Mouse (Mus musculus) right cerebral cortex, adult 18-20 months (tissue): ENCODE measurements around the gene Epha4.
A peak's percentile ranks its signal among the peaks of the same experiment; 100 is the strongest.

Source experiments
- DNase-seq: peaks from one replicate; pipeline ENCODE4 v3.0.0; 2022; ENCODE audit warnings: mixed read lengths

The Epha4 gene

GRCm38 (mm10) chr1:77514963-77515650, at the start of gene Epha4:
Gene Epha4, minus strand, starts transcription at chr1:77515088.
- peak; percentile 93 for DNase-seq

GRCm38 (mm10) chr1:77556199-77556598, 41.3 kb upstream of the Epha4 start:
- no peak for DNase-seq

- no peak for DNase-seq
Measured at GRCm38 (mm10) chr1:77551927-77552326, 37.0 kb upstream of the Epha4 start.

- DNase-seq: peak; percentile 70
Measured at GRCm38 (mm10) chr1:77545722-77546121, 30.8 kb upstream of the Epha4 start.

- no peak for DNase-seq
Measured at GRCm38 (mm10) chr1:77545035-77545434, 30.1 kb upstream of the Epha4 start.

- no peak for DNase-seq
Measured at GRCm38 (mm10) chr1:77544279-77544678, 29.4 kb upstream of the Epha4 start.

GRCm38 (mm10) chr1:77539945-77540344, 25.1 kb upstream of the Epha4 start:
- no peak for DNase-seq

GRCm38 (mm10) chr1:77538559-77538958, 23.7 kb upstream of the Epha4 start:
- DNase-seq: no peak

- peak; percentile 62 for DNase-seq
Measured at GRCm38 (mm10) chr1:77535905-77536304, 21.0 kb upstream of the Epha4 start.

- no peak for DNase-seq
Measured at GRCm38 (mm10) chr1:77532576-77533183, 17.8 kb upstream of the Epha4 start.

GRCm38 (mm10) chr1:77531934-77532575, 17.2 kb upstream of the Epha4 start:
- DNase-seq: no peak

GRCm38 (mm10) chr1:77525082-77525481, 10.2 kb upstream of the Epha4 start:
- no peak for DNase-seq

GRCm38 (mm10) chr1:77523354-77523753, 8.5 kb upstream of the Epha4 start:
- DNase-seq: no peak

- peak; percentile 64 for DNase-seq
Measured at GRCm38 (mm10) chr1:77521640-77522539, 7.0 kb upstream of the Epha4 start.

- no peak for DNase-seq
Measured at GRCm38 (mm10) chr1:77518715-77519114, 3.8 kb upstream of the Epha4 start.

GRCm38 (mm10) chr1:77516203-77516991, 1.5 kb upstream of the Epha4 start:
- peak; percentile 94 for DNase-seq

- peak; percentile 29 for DNase-seq
Measured at GRCm38 (mm10) chr1:77515651-77515981, 728 bp upstream of the Epha4 start.

GRCm38 (mm10) chr1:77514325-77514962, 444 bp downstream of the Epha4 start:
- DNase-seq: peak; percentile 67

- no peak for DNase-seq
Measured at GRCm38 (mm10) chr1:77513959-77514324, 946 bp downstream of the Epha4 start.

- DNase-seq: peak; percentile 72
Measured at GRCm38 (mm10) chr1:77513411-77513941, 1.4 kb downstream of the Epha4 start.

- no peak for DNase-seq
Measured at GRCm38 (mm10) chr1:77512431-77513195, 2.3 kb downstream of the Epha4 start.
